Mouse (Mus musculus) CD8-positive naive resting alpha-beta T cell, adult 2 months (primary cell): ENCODE measurements at regions not wholly inside any gene's neighbourhood (a gene's known extent, or its start where the extent isn't known, plus 50 kb on each side); places are given as distances from the start of the nearest gene placed in this dataset.
A peak's percentile ranks its signal among the peaks of the same experiment; 100 is the strongest.

ENCODE experiments used
- DNase-seq, 2 experiments: peaks; one replicate each; pipeline ENCODE4 v3.0.0; 2022; ENCODE audit warnings: low read depth in 2 of 2, low spot score in 2 of 2

GRCm38 (mm10) chr12:85527011-85527410 is 53.3 kb downstream of the Fos start:
- no peak for DNase-seq

- DNase-seq: peak in 1 of 2 experiments; percentile 3
Measured at GRCm38 (mm10) chr12:85531638-85532037, 57.9 kb downstream of the Fos start.

DNA sequence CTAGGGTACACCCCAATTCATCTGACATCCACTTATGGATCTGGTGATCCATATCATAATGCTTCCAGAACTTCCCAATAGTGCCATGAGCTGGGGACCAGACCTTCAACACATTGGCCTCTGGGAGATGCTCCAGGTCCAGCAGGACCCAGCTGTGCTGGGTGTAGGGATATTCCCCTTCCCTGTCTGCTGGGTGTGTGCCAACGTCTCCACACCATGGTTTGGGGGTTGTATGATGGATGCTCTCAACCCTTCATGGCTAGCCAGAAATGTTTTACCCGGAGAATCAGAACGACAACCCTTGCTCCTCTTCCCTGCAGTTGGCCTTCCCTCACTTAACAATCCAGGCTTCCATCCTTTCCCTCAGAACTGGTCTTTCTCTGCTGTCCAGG is 58.5 kb downstream of the Fos start:
- DNase-seq: no peak

DNA sequence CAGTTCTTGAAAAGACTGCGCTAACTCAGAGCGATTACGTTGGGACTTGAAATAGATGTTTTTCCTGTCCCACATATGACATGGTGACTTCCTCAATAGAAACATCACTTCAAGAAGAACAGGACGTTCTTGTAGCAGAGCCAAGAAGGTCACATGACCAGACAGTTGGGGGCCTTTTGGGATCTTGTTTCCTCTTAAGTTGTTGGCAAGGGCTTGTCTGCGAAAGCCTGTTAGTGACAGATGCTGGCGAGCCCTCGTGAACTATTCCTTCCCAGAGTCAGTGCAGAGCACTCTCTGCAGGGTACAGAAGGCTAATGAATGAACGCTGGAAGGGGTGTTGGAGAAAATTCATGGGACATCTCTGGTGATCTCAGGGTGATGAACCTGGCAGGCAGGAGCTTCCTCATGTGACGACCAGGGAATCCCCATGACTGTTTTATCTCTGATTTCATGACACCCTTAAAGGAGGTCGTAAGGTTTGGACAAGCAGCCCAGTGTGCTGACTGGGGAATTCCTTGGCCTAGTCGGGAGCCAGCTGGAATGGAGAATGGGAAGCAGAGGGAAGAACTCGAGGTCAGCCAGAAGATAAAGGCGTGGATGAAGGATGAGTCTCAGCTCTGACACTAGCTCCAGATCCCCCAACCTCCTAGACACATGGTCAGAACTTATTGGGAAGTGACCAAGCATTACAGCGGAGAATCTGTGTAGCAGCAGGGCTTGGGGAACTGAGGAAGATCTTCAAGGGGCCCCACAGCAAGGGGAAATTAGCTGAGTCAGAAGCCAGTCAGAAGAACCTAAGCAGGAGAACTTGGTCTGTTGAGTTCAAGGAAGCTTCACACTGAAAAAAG is 59.1 kb downstream of the Fos start:
- no peak for DNase-seq

DNA sequence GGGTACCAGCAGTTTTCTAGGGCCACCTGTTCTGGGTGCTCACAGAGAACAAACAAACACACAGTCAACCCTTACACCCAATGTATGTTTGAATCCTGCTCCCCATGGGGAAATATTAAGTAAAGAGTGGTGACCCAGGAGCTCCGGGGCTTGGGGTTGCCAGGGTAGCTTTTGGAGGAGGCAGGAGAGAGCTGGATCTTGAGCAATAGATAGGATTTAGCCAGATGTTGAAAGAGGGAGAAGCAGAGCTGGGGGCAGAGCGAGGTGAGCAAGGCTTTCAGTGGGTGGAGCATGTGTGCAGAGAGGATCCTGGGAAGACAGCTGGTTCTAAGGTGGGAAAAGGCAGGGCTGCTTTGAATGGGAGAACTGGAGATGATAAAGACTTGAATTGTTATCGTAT is 59.9 kb downstream of the Fos start:
- DNase-seq: no peak

- no peak for DNase-seq
Measured at GRCm38 (mm10) chr12:85539423-85539822, 59.4 kb upstream of the Jdp2 start.

DNA sequence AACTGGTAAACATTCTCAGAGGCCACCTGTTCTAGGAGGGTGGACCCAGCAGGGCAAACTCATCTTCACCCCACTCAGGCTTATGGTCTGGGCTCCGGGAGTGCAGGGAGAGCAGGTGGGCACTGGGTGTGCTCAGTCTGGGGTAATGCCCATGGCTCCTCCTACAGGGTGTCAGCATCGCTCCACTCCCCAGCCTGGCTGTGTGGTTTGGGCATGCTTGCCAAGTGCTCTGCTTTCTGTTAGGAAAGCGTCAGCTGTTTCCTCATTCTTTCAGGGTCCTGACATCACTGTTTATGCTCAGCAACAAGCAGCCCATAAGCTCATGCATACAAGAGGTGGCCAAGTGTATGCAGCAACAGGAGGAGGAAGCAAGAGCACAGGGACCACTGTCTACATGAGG is 57.7 kb upstream of the Jdp2 start:
- DNase-seq: no peak

- DNase-seq: no peak
Measured at GRCm38 (mm10) chr12:85542881-85543280, 55.9 kb upstream of the Jdp2 start.

GRCm38 (mm10) chr12:85543520-85543919 is 55.3 kb upstream of the Jdp2 start:
- DNase-seq: no peak

DNA sequence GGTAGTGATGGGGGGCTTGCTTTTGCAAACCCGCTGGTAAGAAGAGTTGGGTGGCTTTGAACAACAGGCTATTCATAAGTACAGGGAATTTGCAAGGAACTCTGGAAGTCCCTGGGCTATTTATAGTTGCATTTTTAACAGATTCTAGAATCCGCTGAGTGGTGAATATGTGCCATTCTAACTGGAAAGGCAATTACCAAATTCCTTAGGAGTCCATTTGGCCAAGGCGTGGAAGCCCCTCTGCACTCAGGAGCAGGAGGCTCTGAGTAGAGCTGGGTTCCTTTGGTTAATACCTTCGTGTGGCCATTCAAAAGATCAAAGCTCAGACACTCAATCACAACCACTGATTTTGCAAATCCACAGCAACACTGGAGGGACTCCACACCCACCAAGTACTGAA is 54.0 kb upstream of the Jdp2 start:
- no peak for DNase-seq

DNA sequence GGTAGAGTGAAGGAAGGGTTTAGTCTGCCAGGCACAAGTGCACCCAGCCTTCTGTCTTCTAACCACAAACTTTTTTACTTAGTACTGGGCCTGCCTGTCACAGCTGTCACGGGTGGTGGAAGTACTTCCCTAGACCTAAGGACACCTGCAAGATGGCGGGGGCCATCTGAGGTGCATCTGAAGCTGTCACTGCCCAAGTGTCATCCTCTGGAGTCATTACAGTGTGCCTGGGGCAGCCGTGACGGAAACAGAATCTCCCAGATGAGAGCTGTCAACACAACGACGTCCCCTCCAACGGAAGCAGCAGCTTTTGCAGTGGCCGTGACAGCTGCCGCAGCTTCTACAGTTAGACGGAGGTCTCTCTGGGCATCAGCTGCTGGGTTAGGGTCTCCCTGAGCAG is 53.1 kb upstream of the Jdp2 start:
- peak; percentile 4 to 12 for DNase-seq

DNA sequence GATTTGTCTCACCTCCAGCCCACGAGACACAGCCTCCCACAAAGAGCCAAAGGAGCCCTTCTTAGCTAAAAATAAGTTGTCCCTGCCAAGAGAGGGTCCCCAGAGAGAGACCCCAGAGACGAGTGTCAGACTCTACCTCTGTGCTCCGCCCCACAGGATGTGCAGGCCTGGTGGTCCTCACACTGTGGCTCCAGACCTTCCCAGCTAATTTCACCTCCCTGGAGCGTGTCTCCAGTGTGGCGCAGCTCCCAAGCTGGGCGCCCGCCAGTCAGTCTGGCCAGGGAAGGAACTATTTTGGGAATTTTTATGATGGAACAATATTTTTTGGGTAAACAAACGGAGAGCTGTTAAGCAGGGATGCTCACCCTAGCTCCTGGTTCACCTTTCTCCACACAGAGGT is 50.8 kb upstream of the Jdp2 start:
- no peak for DNase-seq
